Mouse (Mus musculus) urinary bladder, postnatal 14 days (tissue): ENCODE data around the gene Olfr839-ps1.

Source experiments
- DNase-seq: peaks from one replicate; pipeline ENCODE4 v3.0.0; 2021; ENCODE audit warnings: low spot score

The Olfr839-ps1 gene

DNA sequence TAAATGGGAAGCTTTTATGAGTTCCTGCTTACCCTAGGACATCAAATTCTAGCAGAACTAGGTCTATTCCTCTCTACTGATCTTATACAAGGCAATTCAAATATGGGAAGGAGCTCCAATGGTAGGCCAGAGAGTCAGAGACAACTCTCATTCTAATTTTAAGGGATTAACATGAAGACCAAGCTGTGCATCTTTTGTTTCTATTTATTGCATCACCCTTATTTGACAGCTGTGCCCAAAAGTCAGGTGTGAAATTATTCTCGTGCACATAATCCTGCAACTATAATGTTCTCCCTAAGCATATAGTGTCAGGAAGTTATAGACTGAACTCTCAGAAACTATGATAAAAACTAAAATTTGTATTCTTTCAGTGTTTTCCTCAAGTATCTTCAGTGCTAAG, at the start of gene Olfr839-ps1:
Olfr839-ps1 (minus strand) TSS at position 101 of the 400 bp plus-strand sequence.
- no peak for DNase-seq

DNA sequence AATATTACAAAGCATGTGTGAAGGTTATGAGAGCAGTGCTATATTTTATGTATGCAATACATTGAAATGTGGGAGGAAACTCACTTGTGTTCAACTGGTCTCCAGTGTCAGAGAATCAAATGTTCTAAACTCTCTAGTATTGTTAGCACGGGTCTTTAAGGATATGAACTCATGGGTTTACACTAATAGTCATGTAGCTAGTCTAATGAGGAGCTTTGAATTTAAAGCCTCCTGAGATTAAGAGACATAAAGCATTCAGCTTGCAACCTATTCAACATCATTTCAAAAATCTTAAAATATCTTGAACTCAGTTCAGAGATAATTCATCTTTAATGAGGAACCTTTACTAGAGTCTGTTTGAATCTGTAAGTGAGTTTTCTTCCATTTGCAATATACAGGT, 41.1 kb downstream of the Olfr839-ps1 start, which contains the start of gene Olfr837:
Olfr837 (plus strand) TSS at position 301 of the 400 bp plus-strand sequence.
- no peak for DNase-seq

DNA sequence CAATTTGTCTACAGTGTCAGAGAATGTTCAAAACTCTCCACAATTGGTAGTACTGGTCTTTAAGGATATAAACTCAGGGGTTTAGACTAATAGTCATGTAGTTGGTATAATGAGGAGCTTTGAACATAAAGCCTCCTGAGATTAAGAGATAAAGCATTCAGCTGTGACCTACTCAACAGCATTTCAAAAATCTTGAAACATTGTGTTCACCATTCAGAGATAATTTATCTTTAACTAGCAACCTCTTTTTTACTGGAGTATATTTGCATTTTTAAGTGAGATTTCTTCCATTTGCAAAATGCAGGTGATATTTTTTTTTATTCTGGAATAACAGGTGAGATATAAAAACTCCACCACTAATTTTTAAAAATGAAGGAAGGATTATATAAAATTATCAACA, 57.0 kb downstream of the Olfr839-ps1 start, which contains the start of gene Olfr836:
Olfr836 (plus strand) TSS at position 301 of the 400 bp plus-strand sequence.
- no peak for DNase-seq
